Mouse (Mus musculus) G1E (cell line): ENCODE data around the gene Cacna1s.

Experiments used
- CTCF ChIP-seq: IDR thresholded peaks from 2 replicates; pipeline ENCODE4 v1.5.1; 2012; ENCODE audit warnings: low read depth, low read length, inconsistent platforms, mixed read lengths
- GATA1 ChIP-seq: IDR thresholded peaks from 2 replicates; pipeline ENCODE4 v1.6.1; 2012; ENCODE audit warnings: borderline replicate concordance, low read length, inconsistent platforms, mixed read lengths
- GATA2 ChIP-seq: IDR thresholded peaks from 2 replicates; pipeline ENCODE4 v1.6.1; 2012; ENCODE audit warnings: low read depth, low read length, inconsistent platforms, borderline replicate concordance
- POLR2AphosphoS5 ChIP-seq: IDR thresholded peaks from 2 replicates; pipeline ENCODE4 v1.6.1; 2012; ENCODE audit warnings: low read depth, low read length, inconsistent platforms; ENCODE audit not compliant: insufficient replicate concordance
- TAL1 ChIP-seq: conservative IDR thresholded peaks from 2 replicates; pipeline ENCODE4 v1.6.1; 2012; ENCODE audit warnings: low read depth, low read length, inconsistent platforms, mixed read lengths

- TF ChIP-seq CTCF (no peak), GATA1 (no peak), POLR2AphosphoS5 (no peak), GATA2 (no peak), TAL1 (no peak)
These were observed 83.4 kb downstream of the Cacna1s start for GRCm38 (mm10) chr1:136135777-136136444.
